8 mouse cellular contexts compared by ENCODE assay signal in the genomic region with DNA sequence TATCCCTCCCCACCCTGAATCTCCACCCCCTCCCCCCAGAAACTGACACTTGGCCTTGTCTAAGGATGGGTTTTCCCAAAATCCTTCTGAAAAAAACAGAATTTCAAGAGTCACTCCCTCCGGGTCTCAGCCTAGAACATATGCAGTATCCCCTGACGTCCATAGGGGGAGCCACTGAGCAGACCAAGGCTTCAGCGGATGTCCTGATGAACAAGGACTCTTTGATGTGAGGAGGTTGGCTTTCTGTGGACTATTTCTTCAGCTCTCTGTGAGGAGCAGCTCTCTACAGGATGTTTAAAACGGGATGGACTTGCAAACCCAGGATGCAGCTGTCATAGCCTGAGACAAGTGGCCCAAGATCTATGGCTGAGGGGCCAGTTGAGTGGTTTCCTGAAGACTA. TPM values are rescaled to one million over a fixed set of nuclear protein-coding genes. Genes with fewer than 3 reads are reported as not detected.
DNase-seq lines count a peak whose midpoint lies in the region; ATAC-seq lines count a peak whose summit lies in the region.

No protein-coding gene starts in this region.

- no peak for ATAC-seq in hindbrain, embryonic 11.5 days (ENCODE audit: low FRiP score)
- no peak for ATAC-seq in midbrain, embryonic 13.5 days
- ATAC-seq in megakaryocyte, adult 5-6 weeks (ENCODE audit: poor library complexity, severe bottlenecking), result no peak

- peak overlapping the region; percentile 24; the same call in 1 of the 2 replicates for H3K27ac ChIP-seq in hindbrain, embryonic 11.5 days (ENCODE audit: low read depth, low read length)
- H3K27ac ChIP-seq in midbrain, embryonic 13.5 days, result peak overlapping the region; percentile 66

- H3K9ac ChIP-seq in hindbrain, embryonic 11.5 days (ENCODE audit: low read depth, low read length), result no peak overlapping the region
- no peak overlapping the region for H3K9ac ChIP-seq in midbrain, embryonic 13.5 days (replicated peaks)

- H3K27me3 ChIP-seq in hindbrain, embryonic 11.5 days (ENCODE audit: control insufficient read depth, insufficient read depth, low read length), result no peaks in the 10 kb centered on the region
- H3K27me3 ChIP-seq in midbrain, embryonic 13.5 days, result no peaks in the 10 kb centered on the region

- H3K4me1 ChIP-seq in hindbrain, embryonic 11.5 days (replicated peaks; ENCODE audit: control insufficient read depth, insufficient read depth, low read length), result 0 out of 2 replicates have a peak, but pooled peaks cover 3% of the 10 kb centered on the region
- H3K4me1 ChIP-seq in midbrain, embryonic 13.5 days (replicated peaks), result peaks cover 46% of the 10 kb centered on the region

- no peaks in the 10 kb centered on the region for H3K36me3 ChIP-seq in hindbrain, embryonic 11.5 days (ENCODE audit: control insufficient read depth, insufficient read depth, low read length)
- no peaks in the 10 kb centered on the region for H3K36me3 ChIP-seq in midbrain, embryonic 13.5 days

- no peak overlapping the region for H3K4me2 ChIP-seq in hindbrain, embryonic 11.5 days (replicated peaks; ENCODE audit: low read depth, low read length)
- no peak overlapping the region for H3K4me2 ChIP-seq in midbrain, embryonic 13.5 days (replicated peaks)

- H3K4me3 ChIP-seq in hindbrain, embryonic 11.5 days (ENCODE audit: low read depth, low read length), result no peak overlapping the region
- no peak overlapping the region for H3K4me3 ChIP-seq in midbrain, embryonic 13.5 days (replicated peaks)

- no peaks in the 10 kb centered on the region for H3K9me3 ChIP-seq in hindbrain, embryonic 11.5 days (ENCODE audit: control insufficient read depth, low read length)
- no peaks in the 10 kb centered on the region for H3K9me3 ChIP-seq in midbrain, embryonic 13.5 days

- WGBS in hindbrain, embryonic 11.5 days, result 31% methylated on average over 4 of the region's 4 CpGs
- WGBS in midbrain, embryonic 13.5 days, result 35% methylated on average over 4 of the region's 4 CpGs

- DNase-seq in layer of hippocampus, adult 11-12 months (ENCODE audit: low spot score), result peak; percentile 18
- DNase-seq in layer of hippocampus, postnatal 36 days, result no peak
- peak; percentile 4 for DNase-seq in NIH3T3 (ENCODE audit: low read depth)
- DNase-seq in hindbrain, embryonic 11.5 days (ENCODE audit: low spot score), result peak; percentile 67
- DNase-seq in gastrocnemius, adult 8-10 months (ENCODE audit: low spot score in 2 of 2), result no peak
- no peak for DNase-seq in urinary bladder, postnatal 4 days (ENCODE audit: low spot score in 2 of 2)

RNA-seq across cellular contexts. Expression of gene Cacna2d2, which starts 53.1 kb away (rescaled TPM):
- 10 to 100 TPM; 17.5 to 23.3 TPM for total RNA-seq in layer of hippocampus, postnatal 36 days (2021)
- 2.0 and 4.2 TPM in 2 replicates for polyA plus RNA-seq in hindbrain, embryonic 11.5 days (2014; fragmentation: Nextera tagmentation; extraction: Ambion mirVana)
- polyA plus RNA-seq in midbrain, embryonic 13.5 days (2015; fragmentation: Nextera tagmentation; extraction: Ambion mirVana), result 5.9 and 7.1 TPM in 2 replicates
- total RNA-seq in megakaryocyte, adult 5-6 weeks (2015), result 0.04 and 0.11 TPM in 2 replicates
- total RNA-seq in megakaryocyte, adult 5-6 weeks (2017), result 0.07 and 0.12 TPM in 2 replicates
- under 1 TPM; 0.15 to 0.65 (median 0.41) TPM for total RNA-seq in gastrocnemius, adult 8-10 months (2022)

Comparison
In these comparisons a context has a peak if more than half of its experiments do, and no peak if none do; other contexts are left out.
1. DNase-seq: peak in layer of hippocampus, adult 11-12 months (single experiment), NIH3T3 (single experiment) and hindbrain, embryonic 11.5 days (single experiment); none in layer of hippocampus, postnatal 36 days (0 of 2), gastrocnemius, adult 8-10 months (0 of 2) and urinary bladder, postnatal 4 days (0 of 2).
2. RNA of gene Cacna2d2, which starts 53.1 kb away (total RNA-seq): 17.5 to 23.3 TPM in layer of hippocampus, postnatal 36 days; 0.15 to 0.65 TPM in gastrocnemius, adult 8-10 months and 0.04 to 0.12 TPM in megakaryocyte, adult 5-6 weeks; every median in the first group is over 10 times any median in the second.